Mouse (Mus musculus) stomach, embryonic 16.5 days (tissue): ENCODE results near the gene Os9. TPM values are rescaled to one million over a fixed set of nuclear protein-coding genes. Genes with fewer than 3 reads are reported as not detected.
A peak's percentile ranks its signal among the peaks of the same experiment; 100 is the strongest.
"Not testable (repeated sequence)": the region's sequence is repeated elsewhere in the genome, so short reads cannot be mapped to it uniquely, and the experiment has no call there.

Experiments
- ATAC-seq: fragments of 200-750 bp; cut with Nextera tagmentation; 2 replicates; pipeline ENCODE4 v1.8.0; 2017; ENCODE audit warnings: moderate number of reproducible peaks, moderate TSS enrichment; ENCODE audit not compliant: insufficient read depth, low FRiP score
- H3K27ac ChIP-seq: fragments of 300-500 bp; sonication (generic); 2 replicates; pipeline ENCODE4 v1.5.1; 2014; ENCODE audit warnings: low read length
- H3K27me3 ChIP-seq: fragments of 300-500 bp; sonication (generic); 2 replicates; pipeline ENCODE4 v1.6.1; 2014; ENCODE audit warnings: low read length, control low read depth, mixed read lengths; ENCODE audit not compliant: control insufficient read depth, insufficient read depth
- H3K36me3 ChIP-seq: fragments of 300-500 bp; sonication (generic); 2 replicates; pipeline ENCODE4 v1.6.1; 2014; ENCODE audit warnings: low read length; ENCODE audit not compliant: control insufficient read depth, insufficient read depth
- H3K4me1 ChIP-seq: fragments of 300-500 bp; sonication (generic); 2 replicates; pipeline ENCODE4 v1.6.1; 2014; ENCODE audit warnings: low read length, control low read depth, mixed read lengths; ENCODE audit not compliant: control insufficient read depth, insufficient read depth
- H3K4me2 ChIP-seq: fragments of 300-500 bp; sonication (generic); 2 replicates; pipeline ENCODE4 v1.6.1; 2014; ENCODE audit warnings: low read depth, low read length, mixed read lengths
- H3K4me3 ChIP-seq: fragments of 300-500 bp; sonication (generic); replicated peaks from 2 replicates; pipeline ENCODE4 v1.5.1; 2014; ENCODE audit warnings: mild to moderate bottlenecking, low read length
- H3K9ac ChIP-seq: fragments of 300-500 bp; sonication (generic); 2 replicates; pipeline ENCODE4 v1.6.1; 2014; ENCODE audit warnings: low read length
- H3K9me3 ChIP-seq: fragments of 300-500 bp; sonication (generic); replicated peaks from 2 replicates; pipeline ENCODE4 v1.6.1; 2016; ENCODE audit warnings: low read length, control low read depth; ENCODE audit not compliant: control insufficient read depth
- WGBS: fragments of 180-500 bp; shearing (Covaris S2); extraction: QIAGEN DNeasy Blood & Tissue Kit; methylation state at CpG from one replicate; pipeline ENCODE4 v1.1.7; 2014; 5-methylcytosine and 5-hydroxymethylcytosine counted together
- polyA plus RNA-seq: library from polyadenylated mRNA; unstranded; fragments of >200 nt; fragmentation: Nextera tagmentation; extraction: Ambion mirVana; gene quantifications from 2 replicates; pipeline ENCODE4 v1.2.1, GENCODE M21; 2015

The Os9 gene
- polyA plus RNA-seq, 1 experiment from 2014 or later: 114 TPM

DNA sequence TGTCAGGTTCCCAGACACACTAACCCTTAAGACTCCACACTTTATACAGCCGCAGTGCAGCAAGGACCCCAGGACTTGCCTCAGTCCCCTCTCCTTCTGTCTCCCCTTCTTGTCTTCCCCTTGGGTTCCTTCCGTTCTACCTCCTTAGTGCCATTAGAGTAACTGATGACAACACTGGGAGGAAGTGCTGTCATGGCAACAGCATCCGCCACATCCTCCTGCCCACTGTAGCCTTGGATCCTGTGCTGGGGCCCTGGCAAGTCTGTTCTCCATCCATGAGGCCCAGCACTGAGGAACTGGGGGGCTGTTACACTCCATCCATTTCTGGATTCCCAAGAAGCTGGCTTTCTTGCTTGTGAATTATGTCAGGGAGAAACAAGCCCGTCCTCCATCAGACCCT, 44.8 kb downstream of the Os9 start:
- WGBS: 35% methylated on average over 4 of the region's 4 CpGs
- H3K4me3 ChIP-seq: no peak overlapping the region
- ATAC-seq: no peak
- H3K36me3 ChIP-seq: no peaks in the 10 kb centered on the region
- peaks cover 25% of the 10 kb centered on the region for H3K4me1 ChIP-seq
- H3K27ac ChIP-seq: no peak overlapping the region
- H3K9me3 ChIP-seq: no peaks in the 10 kb centered on the region
- H3K9ac ChIP-seq: 0 out of 2 replicates have a peak overlapping the region, but pooled peaks have one; percentile 2
- no peak overlapping the region for H3K4me2 ChIP-seq
- peaks cover 53% of the 10 kb centered on the region for H3K27me3 ChIP-seq

DNA sequence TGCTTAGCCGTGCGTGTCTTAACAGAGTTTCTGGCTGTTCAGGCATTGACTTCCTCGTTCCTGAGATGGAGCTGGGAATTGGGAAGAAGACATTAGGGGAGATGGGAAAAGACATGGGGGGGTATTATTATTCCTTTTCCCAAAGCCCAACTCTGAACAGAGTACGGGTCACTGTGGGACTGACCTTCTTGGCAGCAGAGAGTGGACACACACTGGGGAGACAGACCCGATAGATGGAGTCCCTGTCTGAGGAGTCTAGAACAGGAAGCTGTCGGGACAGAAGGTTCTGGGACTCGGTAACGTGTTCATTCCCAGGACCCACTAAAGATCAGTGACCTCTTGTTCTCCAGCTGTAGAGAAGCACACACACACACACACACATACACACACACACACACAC, 45.3 kb downstream of the Os9 start:
- no peak for ATAC-seq
- Histone ChIP-seq H3K27ac (no peak overlapping the region), H3K4me3 (no peak overlapping the region), H3K9ac (no peak overlapping the region), H3K4me1 (peaks cover 23% of the 10 kb centered on the region), H3K27me3 (peaks cover 49% of the 10 kb centered on the region), H3K4me2 (no peak overlapping the region), H3K36me3 (no peaks in the 10 kb centered on the region), H3K9me3 (no peaks in the 10 kb centered on the region)
- 57% methylated on average over 8 of the region's 8 CpGs for WGBS

GRCm38 (mm10) chr10:127075080-127075479, 45.9 kb downstream of the Os9 start, which contains the start of gene Agap2:
Gene Agap2, plus strand, starts transcription at chr10:127075284.
- no peak within 1 kb of the TSS for H3K4me2 ChIP-seq
- no peak within 1 kb of the TSS for H3K27ac ChIP-seq
- 0 out of 2 replicates have a peak within 1 kb of the TSS, but pooled peaks have one; percentile 2 for H3K9ac ChIP-seq
- H3K36me3 ChIP-seq: no peaks in the 10 kb centered on the region
- no peaks in the 10 kb centered on the region for H3K9me3 ChIP-seq
- H3K4me3 ChIP-seq: no peak within 1 kb of the TSS
- peaks cover 20% of the 10 kb centered on the region for H3K4me1 ChIP-seq
- peaks cover 44% of the 10 kb centered on the region for H3K27me3 ChIP-seq
- ATAC-seq: no peak
- 57% methylated on average over 9 of the region's 9 CpGs for WGBS

- WGBS: 90% methylated on average over 1 of the region's 1 CpGs
- no peak overlapping the region for H3K4me2 ChIP-seq
- ATAC-seq: no peak
- H3K9ac ChIP-seq: no peak overlapping the region
- no peaks in the 10 kb centered on the region for H3K36me3 ChIP-seq
- H3K27me3 ChIP-seq: peaks cover 33% of the 10 kb centered on the region
- peaks cover 12% of the 10 kb centered on the region for H3K4me1 ChIP-seq
- no peak overlapping the region for H3K4me3 ChIP-seq
- no peaks in the 10 kb centered on the region for H3K9me3 ChIP-seq
- H3K27ac ChIP-seq: no peak overlapping the region
These were observed 47.0 kb downstream of the Os9 start for GRCm38 (mm10) chr10:127073981-127074380.

DNA sequence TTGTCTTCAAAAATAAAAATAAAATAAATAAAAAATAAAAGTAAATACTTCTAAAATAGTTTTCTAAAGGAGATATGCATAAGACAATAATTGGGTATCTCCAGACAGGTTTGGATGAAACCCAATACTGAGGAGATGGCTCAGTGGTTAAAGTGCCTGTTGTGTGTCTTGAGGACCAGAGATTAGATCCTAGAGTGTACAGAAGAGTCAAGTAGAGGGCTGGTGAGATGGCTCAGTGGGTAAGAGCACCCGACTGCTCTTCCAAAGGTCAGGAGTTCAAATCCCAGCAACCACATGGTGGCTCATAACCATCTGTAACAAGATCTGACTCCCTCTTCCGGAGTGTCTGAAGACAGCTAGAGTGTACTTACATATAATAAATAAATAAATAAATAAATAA, 48.0 kb downstream of the Os9 start:
- peaks cover 15% of the 10 kb centered on the region for H3K4me1 ChIP-seq
- WGBS: 78% methylated on average over 2 of the region's 2 CpGs
- H3K27ac ChIP-seq, ATAC-seq, H3K9me3 ChIP-seq, H3K9ac ChIP-seq, H3K36me3 ChIP-seq, H3K4me2 ChIP-seq, H3K4me3 ChIP-seq: not testable (repeated sequence)
- H3K27me3 ChIP-seq: peaks cover 23% of the 10 kb centered on the region

GRCm38 (mm10) chr10:127072270-127072669, 48.7 kb downstream of the Os9 start:
- not testable (repeated sequence) for H3K27ac ChIP-seq, H3K4me2 ChIP-seq, ATAC-seq, H3K9me3 ChIP-seq, H3K4me3 ChIP-seq, H3K9ac ChIP-seq, H3K36me3 ChIP-seq
- H3K4me1 ChIP-seq: peaks cover 15% of the 10 kb centered on the region
- peaks cover 16% of the 10 kb centered on the region for H3K27me3 ChIP-seq
- 82% methylated on average over 4 of the region's 4 CpGs for WGBS

DNA sequence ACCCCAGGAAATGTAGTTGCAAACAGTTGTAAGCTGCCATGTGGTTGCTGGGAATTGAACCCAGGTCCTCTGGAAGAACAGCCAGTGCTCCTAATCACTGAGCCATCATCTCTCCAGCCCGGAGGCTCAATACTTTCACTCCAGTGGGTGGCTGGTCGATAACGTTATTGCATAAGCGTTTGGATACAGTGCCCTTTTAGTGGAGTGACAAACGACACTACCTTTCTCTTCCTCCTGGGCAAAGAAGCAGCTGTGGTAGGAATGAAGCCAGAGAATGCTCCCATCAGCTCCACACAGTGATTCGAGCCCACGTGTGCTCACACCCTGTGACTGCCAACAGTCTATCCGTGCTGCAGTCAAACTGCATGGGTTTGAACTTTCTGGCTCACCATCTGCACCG, 49.7 kb downstream of the Os9 start:
- no peaks in the 10 kb centered on the region for H3K9me3 ChIP-seq
- H3K4me2 ChIP-seq: peak overlapping the region; percentile 96
- peak overlapping the region; percentile 85 for H3K4me3 ChIP-seq
- ATAC-seq: no peak
- H3K27ac ChIP-seq: no peak overlapping the region
- H3K36me3 ChIP-seq: peaks cover 12% of the 10 kb centered on the region
- 67% methylated on average over 9 of the region's 9 CpGs for WGBS
- peaks cover 5% of the 10 kb centered on the region; the same call in 1 of the 2 replicates for H3K27me3 ChIP-seq
- peaks cover 15% of the 10 kb centered on the region for H3K4me1 ChIP-seq
- peak overlapping the region; percentile 76 for H3K9ac ChIP-seq

- WGBS: 1% methylated on average over 36 of the region's 36 CpGs
These were observed 50.5 kb downstream of the Os9 start, which contains the start of gene Tspan31 for GRCm38 (mm10) chr10:127070190-127071121. Gene Tspan31, minus strand, starts transcription at chr10:127070264.

More at GRCm38 (mm10) chr10:127070190-127071121, 50.5 kb downstream of the Os9 start, which contains the start of gene Tspan31:
- H3K36me3 ChIP-seq: peaks cover 20% of the 10 kb centered on the region
- H3K9me3 ChIP-seq: no peaks in the 10 kb centered on the region
- peak within 1 kb of the TSS; percentile 96 for H3K4me2 ChIP-seq
- H3K27ac ChIP-seq: peak within 1 kb of the TSS; percentile 95
- peak within 1 kb of the TSS; percentile 90 for H3K9ac ChIP-seq
- peak; percentile 92 for ATAC-seq
- 0 out of 2 replicates have a peak, but pooled peaks cover 5% of the 10 kb centered on the region for H3K27me3 ChIP-seq
- peaks cover 17% of the 10 kb centered on the region for H3K4me1 ChIP-seq
- peak within 1 kb of the TSS; percentile 85 for H3K4me3 ChIP-seq
